Mouse (Mus musculus) midbrain, postnatal 0 days (tissue): ENCODE measurements around the gene Vrk1. TPM values are rescaled to one million over a fixed set of nuclear protein-coding genes. Genes with fewer than 3 reads are reported as not detected.

Source experiments
- ATAC-seq: fragments of 200-750 bp; cut with Nextera tagmentation; 2 replicates; pipeline ENCODE4 v1.8.0; 2017; ENCODE audit warnings: moderate number of reproducible peaks, mild to moderate bottlenecking, moderate TSS enrichment, moderate library complexity; ENCODE audit not compliant: low FRiP score
- DNase-seq: peaks from one replicate; pipeline ENCODE4 v3.0.0-alpha.2; 2015; ENCODE audit warnings: low spot score
- H3K27ac ChIP-seq: fragments of 300-500 bp; sonication (generic); 2 replicates; pipeline ENCODE4 v1.5.1; 2014; ENCODE audit warnings: low read depth, mild to moderate bottlenecking, low read length, mixed read lengths
- H3K27me3 ChIP-seq: fragments of 300-500 bp; sonication (generic); 2 replicates; pipeline ENCODE4 v1.6.1; 2014; ENCODE audit warnings: low read length, control low read depth, mixed read lengths; ENCODE audit not compliant: insufficient read depth
- H3K36me3 ChIP-seq: fragments of 300-500 bp; sonication (generic); 2 replicates; pipeline ENCODE4 v1.6.1; 2014; ENCODE audit warnings: low read length, control low read depth, mixed read lengths; ENCODE audit not compliant: insufficient read depth
- H3K4me1 ChIP-seq: fragments of 300-500 bp; sonication (generic); 2 replicates; pipeline ENCODE4 v1.6.1; 2014; ENCODE audit warnings: mild to moderate bottlenecking, control low read depth, antibody characterized with exemption, low read length, mixed read lengths; ENCODE audit not compliant: insufficient read depth
- H3K4me2 ChIP-seq: fragments of 300-500 bp; sonication (generic); 2 replicates; pipeline ENCODE4 v1.6.1; 2014; ENCODE audit warnings: low read depth, mild to moderate bottlenecking, low read length, mixed read lengths; ENCODE audit not compliant: poor library complexity, severe bottlenecking
- H3K4me3 ChIP-seq: fragments of 300-500 bp; sonication (generic); 2 replicates; pipeline ENCODE4 v1.5.1; 2014; ENCODE audit warnings: low read depth, mild to moderate bottlenecking, low read length, moderate library complexity
- H3K9ac ChIP-seq: fragments of 300-500 bp; sonication (generic); replicated peaks from 2 replicates; pipeline ENCODE4 v1.6.1; 2014; ENCODE audit warnings: mild to moderate bottlenecking, low read length, moderate library complexity, mixed read lengths; ENCODE audit not compliant: poor library complexity, severe bottlenecking
- H3K9me3 ChIP-seq: fragments of 300-500 bp; sonication (generic); 2 replicates; pipeline ENCODE4 v1.6.1; 2016; ENCODE audit warnings: low read length, control low read depth
- CTCF ChIP-seq: IDR thresholded peaks from 2 replicates; pipeline ENCODE4 v1.5.1; 2016; ENCODE audit warnings: antibody characterized with exemption, mild to moderate bottlenecking
- WGBS: fragments of 180-500 bp; shearing (Covaris S2); extraction: QIAGEN DNeasy Blood & Tissue Kit; methylation state at CpG from one replicate; pipeline ENCODE4 v1.1.7; 2014; 5-methylcytosine and 5-hydroxymethylcytosine counted together
- polyA plus RNA-seq: library from polyadenylated mRNA; unstranded; fragments of >200 nt; fragmentation: Nextera tagmentation; extraction: Ambion mirVana; gene quantifications from 2 replicates; pipeline ENCODE4 v1.2.1, GENCODE M21; 2015
- total RNA-seq: library from RNA; depleted of rRNA; stranded (reverse); fragments of >200 nt; gene quantifications from 2 replicates; pipeline ENCODE4 v1.2.3, GENCODE M21; 2014; rRNA removed

The Vrk1 gene
- total RNA-seq (9.4 and 24.5 TPM in 2 replicates), polyA plus RNA-seq (29.2 and 30.3 TPM in 2 replicates)

- DNase-seq = peak; percentile 99
- Histone ChIP-seq H3K27ac (peak within 1 kb of the TSS; percentile 51; the same call in 1 of the 2 replicates), H3K36me3 (no peaks in the 10 kb centered on the region), H3K9ac (peak within 1 kb of the TSS; percentile 33), H3K4me3 (peak within 1 kb of the TSS; percentile 87), H3K4me1 (no peaks in the 10 kb centered on the region), H3K9me3 (no peaks in the 10 kb centered on the region), H3K27me3 (no peaks in the 10 kb centered on the region), H3K4me2 (peak within 1 kb of the TSS; percentile 69)
- peak; percentile 99 for ATAC-seq
- TF ChIP-seq CTCF = no peak; the same call in 1 of the 2 replicates
- WGBS = under 1% methylated on average over 72 of the region's 72 CpGs
Measured at GRCm38 (mm10) chr12:106010065-106010915, at the start of gene Vrk1. TSS of gene Vrk1 (plus strand) at chr12:106010228.

GRCm38 (mm10) chr12:105960592-105961330 lies 49.3 kb upstream of the Vrk1 start:
- Histone ChIP-seq H3K27me3 (no peaks in the 10 kb centered on the region), H3K4me3 (no peak overlapping the region), H3K9ac (0 out of 2 replicates have a peak overlapping the region, but pooled peaks have one; percentile 19), H3K4me1 (peaks cover 4% of the 10 kb centered on the region; the same call in 1 of the 2 replicates), H3K27ac (peak overlapping the region; percentile 68), H3K36me3 (no peaks in the 10 kb centered on the region), H3K9me3 (no peaks in the 10 kb centered on the region), H3K4me2 (peak overlapping the region; percentile 30)
- DNase-seq = peak; percentile 24
- TF ChIP-seq CTCF = no peak
- ATAC-seq = no peak
- 6% methylated on average over 19 of the region's 19 CpGs for WGBS

GRCm38 (mm10) chr12:105961667-105962066 lies 48.4 kb upstream of the Vrk1 start:
- Histone ChIP-seq H3K4me1 (peaks cover 4% of the 10 kb centered on the region; the same call in 1 of the 2 replicates), H3K9me3 (no peaks in the 10 kb centered on the region), H3K9ac (no peak overlapping the region), H3K4me2 (peak overlapping the region; percentile 85), H3K36me3 (no peaks in the 10 kb centered on the region), H3K27ac (no peak overlapping the region), H3K4me3 (peak overlapping the region; percentile 36), H3K27me3 (no peaks in the 10 kb centered on the region)
- WGBS = 11% methylated on average over 12 of the region's 12 CpGs
- DNase-seq = no peak
- ATAC-seq = no peak
- no peak for TF ChIP-seq CTCF

GRCm38 (mm10) chr12:105962103-105963011 lies 47.7 kb upstream of the Vrk1 start:
- no peaks in the 10 kb centered on the region for H3K36me3 ChIP-seq
- TF ChIP-seq CTCF = peak; percentile 97
- 0 out of 2 replicates have a peak overlapping the region, but pooled peaks have one; percentile 33 for H3K9ac ChIP-seq
- peak; percentile 91 for ATAC-seq
- WGBS = 2% methylated on average over 36 of the region's 37 CpGs
- no peak overlapping the region for H3K27ac ChIP-seq
- H3K4me3 ChIP-seq = peak overlapping the region; percentile 36
- no peaks in the 10 kb centered on the region for H3K27me3 ChIP-seq
- DNase-seq = peak; percentile 92
- peak overlapping the region; percentile 85 for H3K4me2 ChIP-seq
- H3K9me3 ChIP-seq = no peaks in the 10 kb centered on the region
- peaks cover 4% of the 10 kb centered on the region; the same call in 1 of the 2 replicates for H3K4me1 ChIP-seq

- Histone ChIP-seq H3K9ac (peak overlapping the region; percentile 33; the same call in 1 of the 2 replicates), H3K4me2 (peak overlapping the region; percentile 85), H3K27ac (no peak overlapping the region), H3K36me3 (no peaks in the 10 kb centered on the region), H3K27me3 (0 out of 2 replicates have a peak, but pooled peaks cover 4% of the 10 kb centered on the region), H3K4me1 (peaks cover 4% of the 10 kb centered on the region; the same call in 1 of the 2 replicates), H3K4me3 (peak overlapping the region; percentile 36), H3K9me3 (no peaks in the 10 kb centered on the region)
- ATAC-seq (peak; percentile 18; the same call in 1 of the 2 replicates), DNase-seq (no peak)
- TF ChIP-seq CTCF = no peak
- WGBS = 4% methylated on average over 30 of the region's 30 CpGs
Measured at GRCm38 (mm10) chr12:105963012-105963572, 46.9 kb upstream of the Vrk1 start.
